Mouse (Mus musculus) midbrain, embryonic 13.5 days (tissue): ENCODE measurements around the gene Olfr1247. TPM values are rescaled to one million over a fixed set of nuclear protein-coding genes. Genes with fewer than 3 reads are reported as not detected.
"Not testable (repeated sequence)": the region's sequence is repeated elsewhere in the genome, so short reads cannot be mapped to it uniquely, and the experiment has no call there.

Source experiments
- ATAC-seq: fragments of 200-750 bp; cut with Nextera tagmentation; 2 replicates; pipeline ENCODE4 v1.8.0; 2017; ENCODE audit warnings: mild to moderate bottlenecking, moderate TSS enrichment, moderate library complexity
- H3K27ac ChIP-seq: fragments of 300-500 bp; sonication (generic); 2 replicates; pipeline ENCODE4 v1.5.1; 2015; ENCODE audit warnings: inconsistent platforms, mild to moderate bottlenecking, moderate library complexity
- H3K27me3 ChIP-seq: fragments of 300-500 bp; sonication (generic); 2 replicates; pipeline ENCODE4 v1.6.1; 2015; ENCODE audit warnings: mild to moderate bottlenecking, inconsistent platforms
- H3K36me3 ChIP-seq: fragments of 300-500 bp; sonication (generic); 2 replicates; pipeline ENCODE4 v1.6.1; 2015; ENCODE audit warnings: mild to moderate bottlenecking, inconsistent platforms
- H3K4me1 ChIP-seq: fragments of 300-500 bp; sonication (generic); replicated peaks from 2 replicates; pipeline ENCODE4 v1.6.1; 2015; ENCODE audit warnings: inconsistent platforms
- H3K4me2 ChIP-seq: fragments of 300-500 bp; sonication (generic); replicated peaks from 2 replicates; pipeline ENCODE4 v1.6.1; 2015; ENCODE audit warnings: moderate library complexity, mild to moderate bottlenecking, inconsistent platforms
- H3K4me3 ChIP-seq: fragments of 300-500 bp; sonication (generic); replicated peaks from 2 replicates; pipeline ENCODE4 v1.5.1; 2015; ENCODE audit warnings: mild to moderate bottlenecking, inconsistent platforms
- H3K9ac ChIP-seq: fragments of 300-500 bp; sonication (generic); replicated peaks from 2 replicates; pipeline ENCODE4 v1.6.1; 2015; ENCODE audit warnings: mild to moderate bottlenecking, inconsistent platforms
- H3K9me3 ChIP-seq: fragments of 300-500 bp; sonication (generic); 2 replicates; pipeline ENCODE4 v1.6.1; 2016; ENCODE audit warnings: mild to moderate bottlenecking, inconsistent platforms
- WGBS: fragments of 180-500 bp; shearing (Covaris S2); methylation state at CpG from one replicate; pipeline ENCODE4 v1.1.7; 2015; 5-methylcytosine and 5-hydroxymethylcytosine counted together
- polyA plus RNA-seq: library from polyadenylated mRNA; unstranded; fragments of >200 nt; fragmentation: Nextera tagmentation; extraction: Ambion mirVana; gene quantifications from 2 replicates; pipeline ENCODE4 v1.2.1, GENCODE M21; 2015

Gene Olfr1247
- polyA plus RNA-seq = not detected in 2 replicates

GRCm38 (mm10) chr2:89614030-89614429 is at the start of gene Olfr1247:
TSS of gene Olfr1247 (minus strand) at chr2:89614130.
- H3K4me2 ChIP-seq = no peak within 1 kb of the TSS
- no peaks in the 10 kb centered on the region for H3K4me1 ChIP-seq
- no peaks in the 10 kb centered on the region for H3K9me3 ChIP-seq
- no peaks in the 10 kb centered on the region for H3K36me3 ChIP-seq
- ATAC-seq = no peak
- H3K4me3 ChIP-seq = no peak within 1 kb of the TSS
- H3K9ac ChIP-seq = no peak within 1 kb of the TSS
- 92% methylated on average over 2 of the region's 2 CpGs for WGBS
- H3K27ac ChIP-seq = no peak within 1 kb of the TSS
- H3K27me3 ChIP-seq = no peaks in the 10 kb centered on the region

- no peaks in the 10 kb centered on the region for H3K9me3 ChIP-seq
- no peak for ATAC-seq
Measured at GRCm38 (mm10) chr2:89661367-89661766, 47.4 kb upstream of the Olfr1247 start, which contains the start of gene Olfr1250. TSS of gene Olfr1250 (minus strand) at chr2:89661467.

GRCm38 (mm10) chr2:89634883-89635282 is 21.0 kb upstream of the Olfr1247 start, which contains the start of gene Olfr1249:
TSS of gene Olfr1249 (minus strand) at chr2:89634983.
- H3K4me3 ChIP-seq = no peak within 1 kb of the TSS
- H3K36me3 ChIP-seq = no peaks in the 10 kb centered on the region
- no peak for ATAC-seq
- H3K4me2 ChIP-seq = no peak within 1 kb of the TSS
- H3K27ac ChIP-seq = no peak within 1 kb of the TSS
- WGBS = 91% methylated on average over 2 of the region's 2 CpGs
- no peaks in the 10 kb centered on the region for H3K4me1 ChIP-seq
- no peaks in the 10 kb centered on the region for H3K9me3 ChIP-seq
- no peaks in the 10 kb centered on the region for H3K27me3 ChIP-seq
- no peak within 1 kb of the TSS for H3K9ac ChIP-seq

More at GRCm38 (mm10) chr2:89661367-89661766, 47.4 kb upstream of the Olfr1247 start, which contains the start of gene Olfr1250:
- Histone ChIP-seq H3K27me3 (no peaks in the 10 kb centered on the region), H3K27ac (no peak within 1 kb of the TSS), H3K4me1 (no peaks in the 10 kb centered on the region), H3K9ac (no peak within 1 kb of the TSS), H3K4me3 (no peak within 1 kb of the TSS), H3K4me2 (no peak within 1 kb of the TSS), H3K36me3 (no peaks in the 10 kb centered on the region)

GRCm38 (mm10) chr2:89618145-89618544 is 4.2 kb upstream of the Olfr1247 start, which contains the start of gene Olfr1248:
TSS of gene Olfr1248 (minus strand) at chr2:89618245.
- not testable (repeated sequence) for H3K27ac ChIP-seq, H3K9me3 ChIP-seq, H3K27me3 ChIP-seq, H3K36me3 ChIP-seq, H3K4me2 ChIP-seq, H3K4me1 ChIP-seq, H3K9ac ChIP-seq, ATAC-seq, H3K4me3 ChIP-seq
- 94% methylated on average over 1 of the region's 1 CpGs for WGBS

GRCm38 (mm10) chr2:89593057-89593456 is 20.9 kb downstream of the Olfr1247 start, which contains the start of gene Olfr1246:
TSS of gene Olfr1246 (minus strand) at chr2:89593157.
- Histone ChIP-seq H3K9ac (no peak within 1 kb of the TSS), H3K4me1 (no peaks in the 10 kb centered on the region), H3K4me2 (no peak within 1 kb of the TSS), H3K27ac (no peak within 1 kb of the TSS), H3K27me3 (no peaks in the 10 kb centered on the region), H3K36me3 (no peaks in the 10 kb centered on the region), H3K4me3 (no peak within 1 kb of the TSS), H3K9me3 (no peaks in the 10 kb centered on the region)
- 83% methylated on average over 2 of the region's 2 CpGs for WGBS
- ATAC-seq = no peak

- Histone ChIP-seq H3K4me1 (no peaks in the 10 kb centered on the region), H3K36me3 (no peaks in the 10 kb centered on the region), H3K9ac (no peak within 1 kb of the TSS), H3K27ac (no peak within 1 kb of the TSS), H3K9me3 (no peaks in the 10 kb centered on the region), H3K4me2 (no peak within 1 kb of the TSS), H3K4me3 (no peak within 1 kb of the TSS), H3K27me3 (no peaks in the 10 kb centered on the region)
- 87% methylated on average over 1 of the region's 1 CpGs for WGBS
- ATAC-seq = no peak
Measured at GRCm38 (mm10) chr2:89578347-89578746, 35.6 kb downstream of the Olfr1247 start, which contains the start of gene Olfr1245. TSS of gene Olfr1245 (minus strand) at chr2:89578447.

GRCm38 (mm10) chr2:89562706-89563105 is 51.2 kb downstream of the Olfr1247 start:
- WGBS = 58% methylated on average over 2 of the region's 2 CpGs
- not testable (repeated sequence) for ATAC-seq

More at GRCm38 (mm10) chr2:89562706-89563105, 51.2 kb downstream of the Olfr1247 start:
- not testable (repeated sequence) for H3K4me1 ChIP-seq, H3K4me3 ChIP-seq, H3K4me2 ChIP-seq, H3K36me3 ChIP-seq, H3K27ac ChIP-seq, H3K27me3 ChIP-seq, H3K9ac ChIP-seq, H3K9me3 ChIP-seq

Other genes starting within 250 kb of the Olfr1247 start
- not detected in 2 replicates for gene Olfr1234, start 249.3 kb downstream of the Olfr1247 start, polyA plus RNA-seq
- not detected in 2 replicates for gene Olfr1238, start 204.5 kb downstream of the Olfr1247 start, polyA plus RNA-seq
- gene Olfr1239, start 193.7 kb downstream of the Olfr1247 start, polyA plus RNA-seq = not detected in 2 replicates
- not detected in 2 replicates for gene Olfr1240, start 171.1 kb downstream of the Olfr1247 start, polyA plus RNA-seq
- gene Olfr1241, start 127.0 kb downstream of the Olfr1247 start, polyA plus RNA-seq = not detected in 2 replicates
- gene Olfr1242, start 115.8 kb downstream of the Olfr1247 start, polyA plus RNA-seq = not detected in 2 replicates
- not detected in 2 replicates for gene Olfr1243, start 82.6 kb downstream of the Olfr1247 start, polyA plus RNA-seq
- not detected in 2 replicates for gene Olfr1245, start 35.7 kb downstream of the Olfr1247 start, polyA plus RNA-seq
- not detected in 2 replicates for gene Olfr1246, start 21.0 kb downstream of the Olfr1247 start, polyA plus RNA-seq
- gene Olfr1248, start 4.1 kb upstream of the Olfr1247 start, polyA plus RNA-seq = not detected in 2 replicates
- gene Olfr1249, start 20.9 kb upstream of the Olfr1247 start, polyA plus RNA-seq = not detected in 2 replicates
- not detected in 2 replicates for gene Olfr1250, start 47.3 kb upstream of the Olfr1247 start, polyA plus RNA-seq
- not detected in 2 replicates for gene Olfr1251, start 57.8 kb upstream of the Olfr1247 start, polyA plus RNA-seq
- not detected in 2 replicates for gene Olfr1252, start 110.9 kb upstream of the Olfr1247 start, polyA plus RNA-seq
- gene Olfr1253, start 143.0 kb upstream of the Olfr1247 start, polyA plus RNA-seq = not detected in 2 replicates
- not detected in 2 replicates for gene Olfr1254, start 179.5 kb upstream of the Olfr1247 start, polyA plus RNA-seq
- not detected in 2 replicates for gene Olfr1255, start 197.9 kb upstream of the Olfr1247 start, polyA plus RNA-seq
- gene Olfr1256, start 227.4 kb upstream of the Olfr1247 start, polyA plus RNA-seq = 0.03 and 0.13 TPM in 2 replicates
- gene Olfr48, start 234.1 kb upstream of the Olfr1247 start, polyA plus RNA-seq = not detected in 2 replicates